Mouse (Mus musculus) thymus, postnatal 4 days (tissue): ENCODE data around the gene Gm18596.

Experiments
- DNase-seq: peaks from one replicate; pipeline ENCODE4 v3.0.0; 2021

Gm18596 gene

GRCm38 (mm10) chr10:77709831-77710230 is 32.6 kb downstream of the Gm18596 start:
- no peak for DNase-seq

DNA sequence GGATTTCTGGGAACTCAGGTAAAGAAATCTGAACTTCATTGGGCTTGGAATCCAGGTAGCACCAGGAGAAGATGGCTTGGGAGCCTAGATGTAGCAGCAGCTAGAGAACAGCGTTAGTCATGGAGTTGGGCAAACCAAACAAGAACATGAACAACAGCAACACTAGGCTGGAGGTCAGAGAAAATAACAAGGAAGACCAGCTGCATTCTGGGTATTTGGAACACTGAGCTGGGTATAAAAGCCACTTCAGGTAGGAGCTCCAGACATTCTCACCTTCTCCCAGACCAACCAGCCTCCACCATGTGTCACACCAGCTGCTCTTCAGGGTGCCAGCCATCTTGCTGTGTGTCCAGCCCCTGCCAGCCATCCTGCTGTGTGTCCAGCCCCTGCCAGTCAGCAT is 36.1 kb downstream of the Gm18596 start, which contains the start of gene Gm10272:
TSS of gene Gm10272 (plus strand) at position 301 of the 400 bp plus-strand sequence.
- DNase-seq, result no peak

GRCm38 (mm10) chr10:77697133-77697532 is 45.3 kb downstream of the Gm18596 start, which contains the start of gene Gm9508:
TSS of gene Gm9508 (minus strand) at chr10:77697233.
- DNase-seq, result no peak
